Mouse (Mus musculus): Measurements from ENCODE around the gene Slc7a5. TPM values are rescaled to one million over a fixed set of nuclear protein-coding genes. Genes with fewer than 3 reads are reported as not detected.

Gene Slc7a5
- polyA plus RNA-seq, 1 experiment from 2014 or later = 38.7 TPM

DNA sequence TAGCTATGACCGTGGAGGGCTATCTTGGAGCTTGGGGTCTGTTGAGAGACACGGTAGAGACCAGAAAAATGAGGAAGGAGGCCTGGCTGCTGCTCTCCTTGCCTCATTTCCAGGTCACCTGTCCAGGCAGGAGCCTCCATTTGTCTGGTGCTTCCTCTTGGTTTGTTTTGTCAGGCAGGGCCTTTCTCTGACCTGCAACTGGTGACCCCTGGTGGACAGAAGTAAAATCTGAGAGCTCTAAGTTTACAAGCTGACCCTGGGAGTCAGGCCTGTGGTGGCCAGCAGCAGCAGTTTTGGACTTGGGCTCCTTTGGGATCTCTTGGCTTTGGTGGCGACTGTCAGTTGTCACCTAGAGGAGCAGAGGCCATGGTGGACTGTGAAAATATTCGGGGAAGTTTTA lies 27.0 kb upstream of the Slc7a5 start:
- Histone ChIP-seq H3K27me3 (no peaks in the 10 kb centered on the region), H3K4me2 (no peak overlapping the region), H3K9me3 (no peaks in the 10 kb centered on the region), H3K27ac (replicated peaks) (peak overlapping the region; percentile 89), H3K4me1 (replicated peaks) (peaks cover 27% of the 10 kb centered on the region), H3K36me3 (no peaks in the 10 kb centered on the region), H3K4me3 (no peak overlapping the region), H3K9ac (0 out of 2 replicates have a peak overlapping the region, but pooled peaks have one; percentile 26)
- no peak for ATAC-seq (ENCODE audit: low read depth)
- WGBS = 40% methylated on average over 4 of the region's 4 CpGs

DNA sequence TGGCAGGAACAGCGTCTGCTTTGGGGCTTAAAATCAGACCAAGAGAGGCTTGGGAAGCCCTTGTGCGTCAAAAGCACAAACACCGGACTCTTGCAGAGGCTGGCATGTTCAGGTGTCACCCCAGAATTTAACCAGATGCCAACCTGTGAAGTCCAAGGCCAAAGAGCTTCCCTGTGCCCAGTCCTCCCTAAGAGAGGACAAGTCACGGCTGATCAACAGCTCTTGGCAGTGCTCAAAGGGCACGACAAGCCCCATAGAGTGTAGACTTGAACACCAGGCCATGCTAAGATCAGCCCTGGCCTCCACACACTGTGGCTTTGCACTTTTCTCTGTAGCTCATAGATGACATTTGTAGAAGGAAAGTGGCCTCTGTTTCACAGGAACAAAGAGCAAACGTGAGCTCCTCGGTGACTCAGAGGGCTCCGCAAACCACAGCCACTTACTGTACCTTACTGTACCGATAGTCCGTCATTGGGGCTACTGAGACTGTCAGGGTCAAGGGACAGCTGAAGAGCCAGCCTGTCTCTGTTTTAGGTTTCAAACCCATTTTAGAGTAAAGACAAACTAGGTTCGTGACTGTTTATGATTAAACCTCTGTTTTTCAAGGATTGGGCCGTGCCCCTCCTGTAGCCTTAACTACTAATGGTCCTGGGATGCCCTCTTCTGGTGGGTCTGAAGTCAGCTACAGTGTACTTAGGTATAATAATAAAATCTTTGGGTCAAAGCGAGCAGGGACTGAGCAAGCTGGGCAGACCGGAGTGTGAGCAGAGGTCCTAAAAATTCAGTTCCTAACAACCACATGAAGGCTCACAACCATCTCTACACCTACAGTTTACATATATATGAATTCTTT lies 25.4 kb upstream of the Slc7a5 start:
- H3K36me3 ChIP-seq = no peaks in the 10 kb centered on the region
- H3K4me2 ChIP-seq = no peak overlapping the region
- peaks cover 27% of the 10 kb centered on the region for H3K4me1 ChIP-seq (replicated peaks)
- 85% methylated on average over 14 of the region's 14 CpGs for WGBS
- H3K27me3 ChIP-seq = no peaks in the 10 kb centered on the region
- no peak overlapping the region for H3K9ac ChIP-seq
- no peak for ATAC-seq (ENCODE audit: low read depth)
- H3K9me3 ChIP-seq = no peaks in the 10 kb centered on the region
- H3K27ac ChIP-seq (replicated peaks) = peak overlapping the region; percentile 34; the same call in 1 of the 2 replicates
- no peak overlapping the region for H3K4me3 ChIP-seq

DNA sequence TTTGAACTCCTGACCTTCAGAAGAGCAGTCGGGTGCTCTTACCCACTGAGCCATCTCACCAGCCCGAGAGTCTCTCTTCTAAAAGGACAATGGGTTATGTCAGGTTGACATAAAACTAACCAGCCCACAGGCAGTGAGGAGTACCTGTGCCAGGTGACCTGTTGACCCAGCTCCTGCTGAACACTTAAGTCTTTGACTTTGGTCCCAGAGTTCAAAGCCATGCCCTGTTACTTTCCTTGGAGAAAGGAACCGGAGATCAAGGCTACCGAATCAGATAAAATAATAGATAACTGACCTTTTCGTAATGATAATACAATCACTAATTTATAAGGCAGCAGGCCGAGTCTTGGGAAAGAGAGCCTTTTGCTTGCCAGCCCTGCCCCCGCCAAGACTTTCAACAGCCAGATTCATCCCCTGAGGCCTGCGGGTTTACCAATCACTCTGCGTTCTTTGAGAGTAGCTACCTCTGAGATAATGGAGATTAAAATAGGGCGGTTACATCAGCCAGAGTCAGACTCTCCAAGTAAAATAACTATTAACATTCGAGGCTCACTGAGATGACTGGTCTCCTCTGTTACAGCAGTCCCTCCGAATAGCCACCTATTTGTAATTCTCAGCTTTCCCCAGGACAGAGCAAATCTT lies 24.7 kb upstream of the Slc7a5 start:
- 71% methylated on average over 12 of the region's 12 CpGs for WGBS
- no peak for ATAC-seq (ENCODE audit: low read depth)

DNA sequence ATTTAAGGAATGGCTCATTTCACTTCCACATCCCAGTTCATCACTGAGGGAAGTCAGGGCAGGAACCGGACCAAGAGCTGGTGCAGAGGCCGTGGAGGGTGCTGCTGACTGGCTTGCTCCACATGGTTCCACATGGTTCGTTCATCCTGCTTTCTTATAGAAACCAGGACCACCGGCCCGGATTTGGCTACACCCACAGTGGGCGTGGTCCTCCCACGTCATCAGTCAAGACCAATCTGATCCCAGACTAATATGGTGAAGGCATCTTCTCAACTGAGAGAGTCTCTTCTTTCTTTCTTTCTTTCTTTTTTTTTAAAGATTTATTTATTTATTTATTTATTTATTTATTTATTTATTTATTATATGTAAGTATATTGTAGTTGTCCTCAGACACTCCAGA lies 24.1 kb upstream of the Slc7a5 start:
- Histone ChIP-seq H3K9me3 (no peaks in the 10 kb centered on the region), H3K36me3 (no peaks in the 10 kb centered on the region), H3K4me2 (no peak overlapping the region), H3K4me1 (replicated peaks) (peaks cover 24% of the 10 kb centered on the region), H3K27me3 (no peaks in the 10 kb centered on the region), H3K9ac (no peak overlapping the region), H3K27ac (replicated peaks) (no peak overlapping the region), H3K4me3 (no peak overlapping the region)
- no peak for ATAC-seq (ENCODE audit: low read depth)
- WGBS = 80% methylated on average over 7 of the region's 7 CpGs

More for the DNA sequence above, 24.7 kb upstream of the Slc7a5 start:
- H3K27me3 ChIP-seq = no peaks in the 10 kb centered on the region
- no peak overlapping the region for H3K4me3 ChIP-seq
- H3K4me2 ChIP-seq = no peak overlapping the region
- no peaks in the 10 kb centered on the region for H3K36me3 ChIP-seq
- H3K4me1 ChIP-seq (replicated peaks) = peaks cover 27% of the 10 kb centered on the region
- no peaks in the 10 kb centered on the region for H3K9me3 ChIP-seq
- peak overlapping the region; percentile 34; the same call in 1 of the 2 replicates for H3K27ac ChIP-seq (replicated peaks)
- no peak overlapping the region for H3K9ac ChIP-seq

DNA sequence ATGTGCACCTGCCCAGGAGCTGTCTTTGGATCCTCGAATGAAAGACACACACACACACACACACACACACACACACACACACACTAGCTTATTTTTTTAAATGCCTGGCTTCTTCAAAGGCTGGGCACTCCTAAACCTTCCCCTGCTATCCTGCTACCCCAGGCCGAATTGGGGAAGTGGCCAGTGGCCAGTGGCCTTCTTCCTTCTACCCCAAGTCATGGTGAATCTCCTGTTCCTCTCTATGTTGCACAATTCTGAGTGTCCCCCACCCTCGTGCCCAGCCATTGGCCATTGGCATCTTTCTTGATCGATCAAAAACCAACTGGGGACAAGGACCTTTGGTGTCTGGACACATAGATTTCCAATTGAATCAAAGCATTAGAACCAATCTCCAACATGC lies 22.6 kb upstream of the Slc7a5 start:
- WGBS = 87% methylated on average over 4 of the region's 4 CpGs
- peaks cover 9% of the 10 kb centered on the region for H3K4me1 ChIP-seq (replicated peaks)
- ATAC-seq (ENCODE audit: low read depth) = no peak
- no peak overlapping the region for H3K4me3 ChIP-seq
- no peaks in the 10 kb centered on the region for H3K27me3 ChIP-seq
- no peaks in the 10 kb centered on the region for H3K36me3 ChIP-seq
- H3K9ac ChIP-seq = no peak overlapping the region
- no peaks in the 10 kb centered on the region for H3K9me3 ChIP-seq
- H3K4me2 ChIP-seq = no peak overlapping the region
- H3K27ac ChIP-seq (replicated peaks) = no peak overlapping the region

DNA sequence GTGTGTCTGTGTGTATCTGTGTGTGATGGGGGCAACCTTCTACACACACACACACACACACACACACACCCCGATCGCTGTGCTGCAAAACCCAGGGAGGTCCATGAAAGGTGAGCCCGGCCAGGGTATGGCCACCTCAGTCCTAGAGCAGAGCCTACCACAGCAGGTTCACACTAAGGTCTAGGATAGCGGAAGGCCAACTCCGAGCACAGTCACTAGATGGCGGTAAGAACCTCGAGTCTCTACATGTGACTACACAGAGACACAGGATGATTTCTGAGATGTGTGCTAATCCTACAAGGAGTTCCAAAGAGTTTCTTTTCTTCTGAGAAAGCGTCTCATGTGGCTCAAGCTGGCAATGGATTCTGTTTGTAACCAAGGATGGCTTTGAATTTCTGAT lies 19.8 kb upstream of the Slc7a5 start:
- no peak for ATAC-seq (ENCODE audit: low read depth)
- WGBS = 53% methylated on average over 8 of the region's 8 CpGs
- H3K27me3 ChIP-seq = no peaks in the 10 kb centered on the region

DNA sequence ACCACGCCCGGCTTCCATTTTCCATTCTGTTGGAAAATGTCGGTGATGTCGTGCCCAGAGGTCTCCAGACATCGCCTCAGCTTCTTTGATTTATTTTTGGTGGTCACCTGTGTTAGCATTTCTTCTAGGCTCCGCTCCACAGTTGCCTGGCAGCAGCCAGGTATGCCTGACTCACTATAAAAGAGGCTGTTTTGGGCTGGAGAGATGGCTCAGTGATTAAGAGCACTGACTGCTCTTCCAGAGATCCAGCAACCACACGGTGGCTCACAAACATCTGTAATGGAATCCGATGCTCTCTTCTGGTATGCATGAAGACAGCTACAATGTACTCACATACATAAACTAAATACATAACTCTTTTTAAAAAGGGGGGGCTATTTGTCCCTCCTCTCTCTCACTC lies 18.8 kb upstream of the Slc7a5 start:
- no peak overlapping the region for H3K4me3 ChIP-seq
- H3K36me3 ChIP-seq = no peaks in the 10 kb centered on the region
- no peak for ATAC-seq (ENCODE audit: low read depth)
- H3K27ac ChIP-seq (replicated peaks) = no peak overlapping the region
- WGBS = 69% methylated on average over 8 of the region's 8 CpGs
- H3K9ac ChIP-seq = no peak overlapping the region
- no peak overlapping the region for H3K4me2 ChIP-seq
- peaks cover 5% of the 10 kb centered on the region; the same call in 1 of the 2 replicates for H3K4me1 ChIP-seq (replicated peaks)
- H3K27me3 ChIP-seq = no peaks in the 10 kb centered on the region
- no peaks in the 10 kb centered on the region for H3K9me3 ChIP-seq

More for the DNA sequence above, 19.8 kb upstream of the Slc7a5 start:
- no peak overlapping the region for H3K4me2 ChIP-seq
- no peaks in the 10 kb centered on the region for H3K9me3 ChIP-seq
- H3K4me1 ChIP-seq (replicated peaks) = no peaks in the 10 kb centered on the region
- H3K9ac ChIP-seq = no peak overlapping the region
- no peaks in the 10 kb centered on the region for H3K36me3 ChIP-seq
- H3K27ac ChIP-seq (replicated peaks) = no peak overlapping the region
- H3K4me3 ChIP-seq = no peak overlapping the region

DNA sequence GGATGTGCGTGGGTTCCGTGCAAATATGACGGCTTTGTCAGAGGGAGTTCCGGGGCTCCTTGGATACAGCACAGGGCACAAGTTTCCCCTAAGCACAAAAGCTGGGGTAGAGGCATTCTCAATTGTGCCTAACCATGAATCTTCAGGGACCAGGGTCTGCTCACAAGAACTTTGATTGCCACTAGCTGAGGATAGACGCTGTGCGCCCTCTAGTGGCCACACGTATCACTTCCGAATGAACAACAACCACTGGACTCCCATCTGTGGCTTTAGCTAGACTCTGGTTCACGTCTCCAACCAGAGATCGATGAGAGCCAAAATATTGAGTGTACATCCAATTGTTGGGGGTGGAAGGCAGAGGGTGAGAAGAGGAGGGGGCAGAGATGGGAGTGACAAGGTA lies 18.1 kb upstream of the Slc7a5 start:
- Histone ChIP-seq H3K27me3 (no peaks in the 10 kb centered on the region), H3K9me3 (no peaks in the 10 kb centered on the region), H3K36me3 (no peaks in the 10 kb centered on the region), H3K9ac (no peak overlapping the region), H3K4me1 (replicated peaks) (peaks cover 9% of the 10 kb centered on the region; the same call in 1 of the 2 replicates), H3K4me2 (no peak overlapping the region), H3K27ac (replicated peaks) (no peak overlapping the region), H3K4me3 (no peak overlapping the region)
- ATAC-seq (ENCODE audit: low read depth) = 0 out of 2 replicates have a peak, but pooled peaks have one; percentile 13
- 28% methylated on average over 10 of the region's 10 CpGs for WGBS

DNA sequence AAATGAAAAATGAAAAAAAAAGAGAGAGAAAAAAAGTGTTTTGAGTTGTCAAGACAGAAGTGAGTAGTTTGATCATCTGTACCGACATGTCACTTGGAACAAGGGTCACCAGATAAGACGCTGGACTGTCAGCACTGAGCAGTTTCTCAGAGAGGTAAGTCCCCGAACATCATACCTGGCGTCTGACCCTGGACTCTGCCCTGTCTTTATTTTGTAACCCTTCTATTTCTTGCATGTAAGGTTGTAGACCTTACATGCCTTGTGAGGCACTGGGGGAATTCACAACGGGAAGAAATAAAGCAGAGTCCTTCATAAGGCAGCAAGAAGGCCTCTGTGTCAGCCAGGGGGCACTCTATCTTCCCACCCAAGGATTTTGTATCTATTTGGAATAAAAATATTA lies 17.2 kb upstream of the Slc7a5 start:
- ATAC-seq (ENCODE audit: low read depth) = no peak
- no peaks in the 10 kb centered on the region for H3K36me3 ChIP-seq
- H3K9me3 ChIP-seq = no peaks in the 10 kb centered on the region
- H3K27me3 ChIP-seq = no peaks in the 10 kb centered on the region
- no peak overlapping the region for H3K4me3 ChIP-seq
- H3K4me2 ChIP-seq = no peak overlapping the region
- H3K9ac ChIP-seq = no peak overlapping the region
- WGBS = 88% methylated on average over 5 of the region's 5 CpGs
- peaks cover 15% of the 10 kb centered on the region for H3K4me1 ChIP-seq (replicated peaks)
- no peak overlapping the region for H3K27ac ChIP-seq (replicated peaks)

DNA sequence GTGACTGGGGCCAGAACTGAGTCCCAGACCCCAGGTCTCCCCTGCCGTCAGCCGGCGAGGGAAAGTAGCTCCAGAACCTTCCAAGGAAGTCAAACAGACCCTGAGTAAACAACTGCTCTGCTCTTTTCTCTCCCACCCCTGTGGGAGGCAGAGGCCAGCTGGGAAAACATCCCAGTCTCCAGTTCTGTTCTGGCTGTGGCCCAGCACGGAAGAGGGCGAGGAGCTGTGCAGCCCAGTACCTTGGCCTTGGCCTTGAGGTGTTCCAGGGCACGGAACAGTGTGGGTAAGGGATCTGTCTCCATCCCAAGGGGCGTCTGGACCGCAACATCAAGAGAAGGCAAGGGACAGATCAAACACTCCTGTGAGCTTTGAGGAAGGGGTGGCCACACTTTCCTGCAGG lies 14.6 kb upstream of the Slc7a5 start:
- peak overlapping the region; percentile 67 for H3K27ac ChIP-seq (replicated peaks)
- H3K9me3 ChIP-seq = no peaks in the 10 kb centered on the region
- H3K4me1 ChIP-seq (replicated peaks) = peaks cover 22% of the 10 kb centered on the region
- 66% methylated on average over 8 of the region's 8 CpGs for WGBS
- no peaks in the 10 kb centered on the region for H3K27me3 ChIP-seq
- ATAC-seq (ENCODE audit: low read depth) = 0 out of 2 replicates have a peak, but pooled peaks have one; percentile 28
- no peak overlapping the region for H3K4me3 ChIP-seq
- H3K36me3 ChIP-seq = no peaks in the 10 kb centered on the region
- H3K9ac ChIP-seq = no peak overlapping the region
- no peak overlapping the region for H3K4me2 ChIP-seq

DNA sequence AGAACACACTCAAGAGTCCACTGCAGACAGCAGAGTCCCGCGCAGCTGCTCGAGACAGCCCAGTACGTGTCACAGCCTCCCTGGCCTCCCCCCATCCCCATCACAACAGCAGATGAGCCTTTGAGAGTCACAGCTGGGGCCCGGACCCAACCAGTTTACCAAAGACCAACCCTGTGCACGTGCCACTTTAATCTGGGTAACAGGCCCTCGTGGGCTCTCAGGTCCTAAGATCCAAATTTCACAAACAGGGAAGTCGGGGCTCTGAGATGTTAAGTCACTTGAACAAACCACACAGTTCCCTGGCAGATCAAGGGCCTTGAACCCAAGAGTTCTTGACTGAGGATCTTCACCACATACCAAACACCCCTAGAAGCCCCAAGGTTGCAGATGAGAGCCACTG lies 14.1 kb upstream of the Slc7a5 start:
- peak overlapping the region; percentile 67 for H3K27ac ChIP-seq (replicated peaks)
- WGBS = 62% methylated on average over 8 of the region's 8 CpGs

DNA sequence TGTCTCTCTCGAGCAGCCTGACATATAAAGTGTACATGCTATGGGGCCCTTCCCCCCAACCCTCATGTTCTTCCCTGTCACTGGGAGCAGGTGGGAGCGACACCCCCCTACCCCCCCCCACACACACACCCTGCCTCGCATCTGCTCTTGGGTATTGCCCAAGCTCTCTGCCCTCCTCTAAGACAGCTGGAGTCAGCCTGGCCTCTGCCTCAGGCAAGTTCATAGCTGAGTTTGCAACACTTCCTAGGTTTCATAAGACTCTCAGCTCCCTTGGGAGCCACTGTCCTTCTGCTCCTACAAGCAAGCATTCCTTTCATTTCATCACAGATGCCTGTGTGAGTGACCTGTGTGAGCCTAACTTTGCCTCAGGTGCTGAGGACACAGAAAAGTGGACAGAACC lies 12.2 kb upstream of the Slc7a5 start:
- 26% methylated on average over 3 of the region's 3 CpGs for WGBS
- Histone ChIP-seq H3K9me3 (no peaks in the 10 kb centered on the region), H3K4me2 (no peak overlapping the region), H3K9ac (no peak overlapping the region), H3K4me3 (no peak overlapping the region), H3K27ac (replicated peaks) (peak overlapping the region; percentile 13; the same call in 1 of the 2 replicates), H3K27me3 (no peaks in the 10 kb centered on the region), H3K4me1 (replicated peaks) (peaks cover 22% of the 10 kb centered on the region), H3K36me3 (no peaks in the 10 kb centered on the region)
- ATAC-seq (ENCODE audit: low read depth) = no peak

More for the DNA sequence above, 14.1 kb upstream of the Slc7a5 start:
- ATAC-seq (ENCODE audit: low read depth) = no peak
- no peak overlapping the region for H3K4me2 ChIP-seq
- no peak overlapping the region for H3K9ac ChIP-seq
- no peaks in the 10 kb centered on the region for H3K27me3 ChIP-seq
- H3K9me3 ChIP-seq = no peaks in the 10 kb centered on the region
- H3K36me3 ChIP-seq = no peaks in the 10 kb centered on the region
- peaks cover 22% of the 10 kb centered on the region for H3K4me1 ChIP-seq (replicated peaks)
- H3K4me3 ChIP-seq = no peak overlapping the region

Measured in neural tube, embryonic 13.5 days (tissue).